Mouse (Mus musculus): ENCODE measurements around the gene Rubcn. TPM values are rescaled to one million over a fixed set of nuclear protein-coding genes. Genes with fewer than 3 reads are reported as not detected.

Gene Rubcn
- polyA plus RNA-seq, 1 experiment: 39.7 TPM

GRCm38 (mm10) chr16:32783324-32784062 lies 94.1 kb downstream of the Rubcn start:
- no peak for TF ChIP-seq POLR2A (IDR thresholded peaks at IDR 0.05; ENCODE audit: borderline replicate concordance, low read depth, low read length)
- TF ChIP-seq CTCF (IDR thresholded peaks at IDR 0.05; ENCODE audit: low read depth, low read length): no peak

GRCm38 (mm10) chr16:32778956-32779355 lies 98.6 kb downstream of the Rubcn start:
- Histone ChIP-seq H3K4me3 (ENCODE audit: insufficient read depth, low read length) (no peak overlapping the region), H3K4me1 (ENCODE audit: control insufficient read depth, insufficient read depth, low read length) (no peaks in the 10 kb centered on the region), H3K27ac (ENCODE audit: insufficient read depth, low read depth, low read length) (no peak overlapping the region)
- no peak for TF ChIP-seq POLR2A (IDR thresholded peaks at IDR 0.05; ENCODE audit: borderline replicate concordance, low read depth, low read length)
- TF ChIP-seq CTCF (IDR thresholded peaks at IDR 0.05; ENCODE audit: low read depth, low read length): no peak

More at GRCm38 (mm10) chr16:32783324-32784062, 94.1 kb downstream of the Rubcn start:
- H3K4me3 ChIP-seq (ENCODE audit: insufficient read depth, low read length): no peak overlapping the region
- H3K4me1 ChIP-seq (ENCODE audit: control insufficient read depth, insufficient read depth, low read length): no peaks in the 10 kb centered on the region
- H3K27ac ChIP-seq (ENCODE audit: insufficient read depth, low read depth, low read length): no peak overlapping the region

- H3K4me3 ChIP-seq (ENCODE audit: insufficient read depth, low read length): no peak overlapping the region
- no peaks in the 10 kb centered on the region for H3K4me1 ChIP-seq (ENCODE audit: control insufficient read depth, insufficient read depth, low read length)
- no peak overlapping the region for H3K27ac ChIP-seq (ENCODE audit: insufficient read depth, low read depth, low read length)
- no peak for TF ChIP-seq POLR2A (IDR thresholded peaks at IDR 0.05; ENCODE audit: borderline replicate concordance, low read depth, low read length)
- no peak for TF ChIP-seq CTCF (IDR thresholded peaks at IDR 0.05; ENCODE audit: low read depth, low read length)
Observed at GRCm38 (mm10) chr16:32776676-32777075, 100.9 kb downstream of the Rubcn start.

Other genes starting within 250 kb of the Rubcn start
- gene Tnk2, start 233.9 kb downstream of the Rubcn start, polyA plus RNA-seq (2012; ENCODE audit: insufficient read depth, insufficient read length, missing spikeins): 3.5 and 6.8 TPM in 2 replicates
- not detected in 2 replicates for gene Muc4, start 141.9 kb downstream of the Rubcn start, polyA plus RNA-seq (2012; ENCODE audit: insufficient read depth, insufficient read length, missing spikeins)
- gene Muc20, start 80.3 kb downstream of the Rubcn start, polyA plus RNA-seq (2012; ENCODE audit: insufficient read depth, insufficient read length, missing spikeins): not detected in 2 replicates
- not detected in 2 replicates for gene Smbd1, start 67.3 kb downstream of the Rubcn start, polyA plus RNA-seq (2012; ENCODE audit: insufficient read depth, insufficient read length, missing spikeins)
- gene Fyttd1, start 266 bp downstream of the Rubcn start, polyA plus RNA-seq (2012; ENCODE audit: insufficient read depth, insufficient read length, missing spikeins): 33.0 and 34.7 TPM in 2 replicates
- 29.1 and 32.7 TPM in 2 replicates for gene Lrch3, start 36.3 kb upstream of the Rubcn start, polyA plus RNA-seq (2012; ENCODE audit: insufficient read depth, insufficient read length, missing spikeins)
- gene Iqcg, start 178.5 kb upstream of the Rubcn start, polyA plus RNA-seq (2012; ENCODE audit: insufficient read depth, insufficient read length, missing spikeins): 0.15 and 0.86 TPM in 2 replicates
- 1,252 and 1,407 TPM in 2 replicates for gene Rpl35a, start 178.7 kb upstream of the Rubcn start, polyA plus RNA-seq (2012; ENCODE audit: insufficient read depth, insufficient read length, missing spikeins)
- gene Lmln, start 184.8 kb upstream of the Rubcn start, polyA plus RNA-seq (2012; ENCODE audit: insufficient read depth, insufficient read length, missing spikeins): 4.4 and 4.6 TPM in 2 replicates